ENCODE assay signal across 9 mouse cellular contexts in genomic region chr12:89395121-89395792, GRCm38 (mm10).
DNase-seq lines count a peak whose midpoint lies in the region; ATAC-seq and TF ChIP-seq lines count a peak whose summit lies in the region.
"Had no signal": no experiment of that assay in that cellular context is flagged by ENCODE, and none has a peak within 500 bp of the region (broad histone marks: within the 10 kb centered on the region; RNA-seq: fewer than 3 reads in every experiment).

No protein-coding gene starts in this region.

- no peak for TF ChIP-seq POLR2A in limb, embryonic 14.5 days (IDR thresholded peaks at IDR 0.05; ENCODE audit: borderline replicate concordance, extremely low read depth, insufficient read depth, insufficient read length)

- no peak overlapping the region for H3K27ac ChIP-seq in limb, embryonic 14.5 days (replicated peaks; ENCODE audit: low read depth, low read length)
- H3K27ac ChIP-seq in limb, embryonic 10.5 days = no peak overlapping the region
- H3K27ac ChIP-seq: heart, embryonic 13.5 days; limb, embryonic 15.5 days had no signal

- no peaks in the 10 kb centered on the region for H3K27me3 ChIP-seq in limb, embryonic 14.5 days (ENCODE audit: control insufficient read depth, insufficient read depth, low read length)
- no peaks in the 10 kb centered on the region for H3K27me3 ChIP-seq in limb, embryonic 10.5 days (ENCODE audit: low read depth, poor library complexity, severe bottlenecking)
- H3K27me3 ChIP-seq: heart, embryonic 13.5 days; limb, embryonic 15.5 days had no signal

- no peaks in the 10 kb centered on the region for H3K4me1 ChIP-seq in limb, embryonic 14.5 days (ENCODE audit: control insufficient read depth, insufficient read depth, low read length)
- no peaks in the 10 kb centered on the region for H3K4me1 ChIP-seq in limb, embryonic 10.5 days
- H3K4me1 ChIP-seq: limb, embryonic 15.5 days had no signal

- 0 out of 2 replicates have a peak, but pooled peaks have one; percentile 15 for ATAC-seq in limb, embryonic 14.5 days (ENCODE audit: low FRiP score, low read depth)
- peak; percentile 52; the same call in 1 of the 2 replicates for ATAC-seq in common myeloid progenitor, adult 5-6 weeks (replicated peaks; ENCODE audit: low read depth, poor library complexity, severe bottlenecking)
- peak; percentile 46 to 51; a peak in 1 of 4 replicates for ATAC-seq in hematopoietic stem cell, adult 5-6 weeks (replicated peaks in 1 of 2; ENCODE audit: insufficient read depth in 1 of 2, low FRiP score in 2 of 2, low TSS enrichment in 1 of 2, low read depth in 1 of 2, poor library complexity in 2 of 2, severe bottlenecking in 2 of 2)
- ATAC-seq in megakaryocyte-erythroid progenitor cell, adult 5-6 weeks (replicated peaks; ENCODE audit: low FRiP score, low TSS enrichment, poor library complexity, severe bottlenecking) = no peak

- no peak overlapping the region for H3K4me3 ChIP-seq in limb, embryonic 14.5 days (replicated peaks; ENCODE audit: low read length)
- no peak overlapping the region for H3K4me3 ChIP-seq in limb, embryonic 10.5 days
- H3K4me3 ChIP-seq: heart, embryonic 13.5 days; limb, embryonic 15.5 days had no signal

- no peak for DNase-seq in limb, embryonic 14.5 days (ENCODE audit: low spot score)
- DNase-seq in limb, embryonic 10.5 days (ENCODE audit: low spot score) = no peak
- DNase-seq in retina, postnatal 1 day = peak; percentile 49
- DNase-seq in adrenal gland, postnatal 25 days = no peak

- no peaks in the 10 kb centered on the region for H3K36me3 ChIP-seq in limb, embryonic 14.5 days (ENCODE audit: control insufficient read depth, insufficient read depth, low read length)
- H3K36me3 ChIP-seq in limb, embryonic 10.5 days = no peaks in the 10 kb centered on the region
- H3K36me3 ChIP-seq: heart, embryonic 13.5 days; limb, embryonic 15.5 days had no signal

- H3K4me2 ChIP-seq in limb, embryonic 14.5 days (replicated peaks; ENCODE audit: low read depth, low read length, severe bottlenecking) = no peak overlapping the region
- H3K4me2 ChIP-seq: heart, embryonic 13.5 days; limb, embryonic 15.5 days had no signal

- H3K9ac ChIP-seq in limb, embryonic 14.5 days (ENCODE audit: low read depth, low read length, severe bottlenecking) = no peak overlapping the region
- H3K9ac ChIP-seq: heart, embryonic 13.5 days; limb, embryonic 15.5 days had no signal

- 55% methylated on average over 3 of the region's 3 CpGs for WGBS in limb, embryonic 14.5 days
- WGBS in limb, embryonic 10.5 days = 65% methylated on average over 3 of the region's 3 CpGs

- no peaks in the 10 kb centered on the region for H3K9me3 ChIP-seq in limb, embryonic 14.5 days (ENCODE audit: control insufficient read depth, low read length)
- no peaks in the 10 kb centered on the region for H3K9me3 ChIP-seq in limb, embryonic 10.5 days (replicated peaks)
- H3K9me3 ChIP-seq: heart, embryonic 13.5 days; limb, embryonic 15.5 days had no signal
